In genomic region chr15:102235371-102236027, GRCm38 (mm10) we compare ENCODE assay signal across 8 mouse cellular contexts. TPM values are rescaled to one million over a fixed set of nuclear protein-coding genes. Genes with fewer than 3 reads are reported as not detected.
DNase-seq lines count a peak whose midpoint lies in the region; ATAC-seq and TF ChIP-seq lines count a peak whose summit lies in the region.

No protein-coding gene starts in this region.

- WGBS in heart, embryonic 13.5 days: 25% methylated on average over 21 of the region's 21 CpGs
- 29% methylated on average over 21 of the region's 21 CpGs for WGBS in liver, embryonic 11.5 days
- WGBS in stomach, postnatal 0 days: 14% methylated on average over 20 of the region's 21 CpGs

- H3K27me3 ChIP-seq in CH12.LX (replicated peaks): peaks cover 6% of the 10 kb centered on the region
- peaks cover 28% of the 10 kb centered on the region for H3K27me3 ChIP-seq in heart, embryonic 13.5 days (replicated peaks)
- peaks cover 3% of the 10 kb centered on the region; the same call in 1 of the 2 replicates for H3K27me3 ChIP-seq in liver, embryonic 11.5 days (replicated peaks; ENCODE audit: control insufficient read depth, insufficient read depth, low read length)
- H3K27me3 ChIP-seq in stomach, postnatal 0 days (ENCODE audit: control insufficient read depth, insufficient read depth, low read length): no peaks in the 10 kb centered on the region

- peak overlapping the region; percentile 52 for H3K4me2 ChIP-seq in CH12.LX (ENCODE audit: insufficient read depth, low read depth, poor library complexity, severe bottlenecking)
- peak overlapping the region; percentile 48 for H3K4me2 ChIP-seq in heart, embryonic 13.5 days
- H3K4me2 ChIP-seq in liver, embryonic 11.5 days: peak overlapping the region; percentile 50
- H3K4me2 ChIP-seq in stomach, postnatal 0 days (replicated peaks; ENCODE audit: low read depth): peak overlapping the region; percentile 37

- H3K4me3 ChIP-seq in CH12.LX (replicated peaks in 1 of 3; ENCODE audit: low read depth in 2 of 3, low read length in 2 of 3, poor library complexity in 1 of 3): peak overlapping the region; percentile 34 to 43 (median 41)
- peak overlapping the region; percentile 3 for H3K4me3 ChIP-seq in heart, embryonic 13.5 days
- peak overlapping the region; percentile 14; the same call in 1 of the 2 replicates for H3K4me3 ChIP-seq in liver, embryonic 11.5 days (ENCODE audit: low read depth, low read length)
- peak overlapping the region; percentile 8 for H3K4me3 ChIP-seq in stomach, postnatal 0 days (ENCODE audit: low read depth, low read length)

- peak overlapping the region; percentile 55 for H3K9ac ChIP-seq in CH12.LX (ENCODE audit: insufficient read depth, low read depth)
- H3K9ac ChIP-seq in heart, embryonic 13.5 days: peak overlapping the region; percentile 55; the same call in 1 of the 2 replicates
- H3K9ac ChIP-seq in liver, embryonic 11.5 days (ENCODE audit: low read depth, low read length): 0 out of 2 replicates have a peak overlapping the region, but pooled peaks have one; percentile 32
- H3K9ac ChIP-seq in stomach, postnatal 0 days (ENCODE audit: low read length): peak overlapping the region; percentile 31; the same call in 1 of the 2 replicates

- H3K9me3 ChIP-seq in CH12.LX (replicated peaks; ENCODE audit: low read length): no peaks in the 10 kb centered on the region
- H3K9me3 ChIP-seq in heart, embryonic 13.5 days: no peaks in the 10 kb centered on the region
- H3K9me3 ChIP-seq in liver, embryonic 11.5 days (ENCODE audit: control insufficient read depth, low read length): no peaks in the 10 kb centered on the region
- no peaks in the 10 kb centered on the region for H3K9me3 ChIP-seq in stomach, postnatal 0 days (ENCODE audit: control insufficient read depth, low read length)

- no peaks in the 10 kb centered on the region for H3K79me2 ChIP-seq in CH12.LX (replicated peaks; ENCODE audit: control insufficient read depth, extremely low read depth, insufficient read depth, poor library complexity, severe bottlenecking)

- ATAC-seq in heart, embryonic 13.5 days (ENCODE audit: extremely low read depth, insufficient number of reproducible peaks, low FRiP score, low TSS enrichment): no peak
- ATAC-seq in liver, embryonic 11.5 days (replicated peaks; ENCODE audit: low FRiP score): no peak
- ATAC-seq in stomach, postnatal 0 days (ENCODE audit: low FRiP score, low TSS enrichment): peak; percentile 77
- ATAC-seq in megakaryocyte-erythroid progenitor cell, adult 5-6 weeks (replicated peaks; ENCODE audit: low FRiP score, low TSS enrichment, poor library complexity, severe bottlenecking): no peak

- 0 out of 2 replicates have a peak, but pooled peaks have one; percentile 32 for TF ChIP-seq POLR2A in CH12.LX (IDR thresholded peaks at IDR 0.05; ENCODE audit: low read depth, low read length)

- peaks cover 41 to 69% of the 10 kb centered on the region in 2 experiments for H3K4me1 ChIP-seq in CH12.LX (ENCODE audit: control insufficient read depth in 1 of 2, insufficient read depth in 2 of 2)
- peaks cover 18% of the 10 kb centered on the region for H3K4me1 ChIP-seq in heart, embryonic 13.5 days
- peaks cover 44% of the 10 kb centered on the region for H3K4me1 ChIP-seq in liver, embryonic 11.5 days (replicated peaks; ENCODE audit: control insufficient read depth, insufficient read depth, low read length)
- no peaks in the 10 kb centered on the region for H3K4me1 ChIP-seq in stomach, postnatal 0 days (replicated peaks; ENCODE audit: control insufficient read depth, insufficient read depth)

- intact Hi-C loops in left cerebral cortex, postnatal 25 days (cut with DNase I): no loop called here

- TF ChIP-seq CTCF in CH12.LX (conservative IDR thresholded peaks at IDR 0.05 in 1 of 2, IDR thresholded peaks at IDR 0.05 in 1 of 2; ENCODE audit: low read depth in 2 of 2, low read length in 2 of 2): 0 out of 4 replicates have a peak, but pooled peaks of 1 of the 2 experiments have one; percentile 2
- peak; percentile 44 for TF ChIP-seq CTCF in stomach, postnatal 0 days (IDR thresholded peaks at IDR 0.05; ENCODE audit: low read depth)

- in situ Hi-C loops in CH12.LX (cut with MboI; ENCODE audit: low pct_ligation_motif_present, low pct_unique_long_range_greater_than_20kb, low sequenced_read_pairs): loop anchor here (5.0 kb wide), 2 partner anchors 52 to 82 kb away; no protein-coding TSS in a partner anchor

- TF ChIP-seq EP300 in CH12.LX (IDR thresholded peaks at IDR 0.05; ENCODE audit: low read length): no peak
- TF ChIP-seq EP300 in stomach, postnatal 0 days (optimal IDR thresholded peaks at IDR 0.05): peak; percentile 81

- no peaks in the 10 kb centered on the region for H3K36me3 ChIP-seq in CH12.LX (replicated peaks in 1 of 2; ENCODE audit: control insufficient read depth in 1 of 2, insufficient read depth in 1 of 2, low read length in 1 of 2)
- peaks cover 21% of the 10 kb centered on the region for H3K36me3 ChIP-seq in heart, embryonic 13.5 days
- no peaks in the 10 kb centered on the region for H3K36me3 ChIP-seq in liver, embryonic 11.5 days (ENCODE audit: control insufficient read depth, insufficient read depth, low read length)
- peaks cover 6% of the 10 kb centered on the region; the same call in 1 of the 2 replicates for H3K36me3 ChIP-seq in stomach, postnatal 0 days (ENCODE audit: control insufficient read depth, insufficient read depth, low read length)

- no peak for TF ChIP-seq RAD21 in CH12.LX (IDR thresholded peaks at IDR 0.05; ENCODE audit: low read depth, low read length)

- dilution Hi-C loops in CH12.LX (cut with MboI; ENCODE audit: extremely low pct_ligation_motif_present, extremely low pct_unique_long_range_greater_than_20kb, low sequenced_read_pairs): no loop called here

- peak; percentile 46 for DNase-seq in embryo, embryonic 11 days
- DNase-seq in embryo, embryonic 10 days (ENCODE audit: low spot score): no peak
- peak; percentile 43 for DNase-seq in CH12.LX (ENCODE audit: extremely low read depth)
- DNase-seq in liver, embryonic 11.5 days (ENCODE audit: low spot score): no peak
- DNase-seq in stomach, postnatal 0 days (ENCODE audit: low spot score): peak; percentile 80
- no peak for DNase-seq in left cerebral cortex, postnatal 25 days (ENCODE audit: low spot score in 2 of 2)

- no peak overlapping the region; the same call in 1 of the 2 replicates for H3K27ac ChIP-seq in CH12.LX (ENCODE audit: insufficient read depth, low read depth)
- H3K27ac ChIP-seq in heart, embryonic 13.5 days (replicated peaks): no peak overlapping the region
- H3K27ac ChIP-seq in liver, embryonic 11.5 days (ENCODE audit: low read depth, low read length): no peak overlapping the region
- peak overlapping the region; percentile 69 for H3K27ac ChIP-seq in stomach, postnatal 0 days (replicated peaks)

RNA-seq across cellular contexts. Expression of gene Itgb7, which starts 3.8 kb away (rescaled TPM):
- total RNA-seq in CH12.LX (2012; rRNA removed): 10.1 and 17.7 TPM in 2 replicates
- 1.8 and 3.7 TPM in 2 replicates for total RNA-seq in CH12.LX (2014; rRNA removed)
- polyA plus RNA-seq in CH12.LX (2012; ENCODE audit: insufficient read length, low read depth): 2.8 and 4.2 TPM in 2 replicates
- polyA plus RNA-seq in heart, embryonic 13.5 days (2015; fragmentation: Nextera tagmentation; extraction: Ambion mirVana): 0.46 and 0.78 TPM in 2 replicates
- polyA plus RNA-seq in liver, embryonic 11.5 days (2014; fragmentation: Nextera tagmentation; extraction: Ambion mirVana): 3.9 and 4.1 TPM in 2 replicates
- polyA plus RNA-seq in stomach, postnatal 0 days (2015; fragmentation: Nextera tagmentation; extraction: Ambion mirVana): 1.2 TPM in 2 replicates
- 1 to 10 TPM; 1.0 to 1.7 TPM for total RNA-seq in left cerebral cortex, postnatal 25 days (2021)
- total RNA-seq in megakaryocyte-erythroid progenitor cell, adult 5-6 weeks (2014; fragmentation: Nextera tagmentation): 13.1 and 17.0 TPM in 2 replicates
- total RNA-seq in megakaryocyte-erythroid progenitor cell, adult 5-6 weeks (2017): 47.2 and 51.0 TPM in 2 replicates

RNA-seq across cellular contexts. Expression of gene Rarg, which starts 21.8 kb away (rescaled TPM):
- 0.64 and 0.76 TPM in 2 replicates for total RNA-seq in CH12.LX (2012; rRNA removed)
- 0.17 and 0.32 TPM in 2 replicates for total RNA-seq in CH12.LX (2014; rRNA removed)
- polyA plus RNA-seq in CH12.LX (2012; ENCODE audit: insufficient read length, low read depth): 0.63 and 0.76 TPM in 2 replicates
- polyA plus RNA-seq in heart, embryonic 13.5 days (2015; fragmentation: Nextera tagmentation; extraction: Ambion mirVana): 9.0 and 9.1 TPM in 2 replicates
- 11.1 and 11.5 TPM in 2 replicates for polyA plus RNA-seq in liver, embryonic 11.5 days (2014; fragmentation: Nextera tagmentation; extraction: Ambion mirVana)
- 27.2 and 34.6 TPM in 2 replicates for polyA plus RNA-seq in stomach, postnatal 0 days (2015; fragmentation: Nextera tagmentation; extraction: Ambion mirVana)
- 10 to 100 TPM; 12.7 to 15.4 TPM for total RNA-seq in left cerebral cortex, postnatal 25 days (2021)
- 0.61 and 1.8 TPM in 2 replicates for total RNA-seq in megakaryocyte-erythroid progenitor cell, adult 5-6 weeks (2014; fragmentation: Nextera tagmentation)
- total RNA-seq in megakaryocyte-erythroid progenitor cell, adult 5-6 weeks (2017): 1.6 and 6.7 TPM in 2 replicates

RNA-seq across cellular contexts. Expression of gene Csad, which starts 31.0 kb away (rescaled TPM):
- total RNA-seq in CH12.LX (2012; rRNA removed) (2.8 and 4.7 TPM in 2 replicates), CH12.LX (2014; rRNA removed) (3.6 and 3.7 TPM in 2 replicates)
- 3.8 and 4.2 TPM in 2 replicates for polyA plus RNA-seq in CH12.LX (2012; ENCODE audit: insufficient read length, low read depth)
- polyA plus RNA-seq in heart, embryonic 13.5 days (2015; fragmentation: Nextera tagmentation; extraction: Ambion mirVana): 33.4 and 41.6 TPM in 2 replicates
- polyA plus RNA-seq in liver, embryonic 11.5 days (2014; fragmentation: Nextera tagmentation; extraction: Ambion mirVana): 33.3 and 35.1 TPM in 2 replicates
- polyA plus RNA-seq in stomach, postnatal 0 days (2015; fragmentation: Nextera tagmentation; extraction: Ambion mirVana): 32.1 and 39.4 TPM in 2 replicates
- 10 to 100 TPM; 28.4 to 32.1 TPM for total RNA-seq in left cerebral cortex, postnatal 25 days (2021)
- total RNA-seq in megakaryocyte-erythroid progenitor cell, adult 5-6 weeks (2014; fragmentation: Nextera tagmentation): 9.6 and 21.4 TPM in 2 replicates
- total RNA-seq in megakaryocyte-erythroid progenitor cell, adult 5-6 weeks (2017): 11.4 and 33.8 TPM in 2 replicates

RNA-seq across cellular contexts. Expression of gene Zfp740, which starts 32.5 kb away (rescaled TPM):
- total RNA-seq in CH12.LX (2012; rRNA removed) (30.5 and 32.1 TPM in 2 replicates), CH12.LX (2014; rRNA removed) (46.1 and 51.9 TPM in 2 replicates)
- 37.4 and 38.7 TPM in 2 replicates for polyA plus RNA-seq in CH12.LX (2012; ENCODE audit: insufficient read length, low read depth)
- polyA plus RNA-seq in heart, embryonic 13.5 days (2015; fragmentation: Nextera tagmentation; extraction: Ambion mirVana): 30.3 and 31.7 TPM in 2 replicates
- 38.1 and 38.3 TPM in 2 replicates for polyA plus RNA-seq in liver, embryonic 11.5 days (2014; fragmentation: Nextera tagmentation; extraction: Ambion mirVana)
- 19.9 and 20.2 TPM in 2 replicates for polyA plus RNA-seq in stomach, postnatal 0 days (2015; fragmentation: Nextera tagmentation; extraction: Ambion mirVana)
- total RNA-seq in left cerebral cortex, postnatal 25 days (2021): 10 to 100 TPM; 58.5 to 64.9 TPM
- total RNA-seq in megakaryocyte-erythroid progenitor cell, adult 5-6 weeks (2014; fragmentation: Nextera tagmentation): 39.8 and 65.3 TPM in 2 replicates
- total RNA-seq in megakaryocyte-erythroid progenitor cell, adult 5-6 weeks (2017): 33.0 and 39.0 TPM in 2 replicates

RNA-seq across cellular contexts. Expression of gene Gm9918, which starts 34.9 kb away (rescaled TPM):
- total RNA-seq in CH12.LX (2012; rRNA removed): not detected in 2 replicates
- total RNA-seq in CH12.LX (2014; rRNA removed): not detected in 2 replicates
- not detected in 2 replicates for polyA plus RNA-seq in CH12.LX (2012; ENCODE audit: insufficient read length, low read depth)
- not detected in 2 replicates for polyA plus RNA-seq in heart, embryonic 13.5 days (2015; fragmentation: Nextera tagmentation; extraction: Ambion mirVana)
- 0.13 TPM in 1 of 2 replicates, not detected in the other for polyA plus RNA-seq in liver, embryonic 11.5 days (2014; fragmentation: Nextera tagmentation; extraction: Ambion mirVana)
- polyA plus RNA-seq in stomach, postnatal 0 days (2015; fragmentation: Nextera tagmentation; extraction: Ambion mirVana): 0.10 and 0.12 TPM in 2 replicates
- not detected for total RNA-seq in left cerebral cortex, postnatal 25 days (2021)
- total RNA-seq in megakaryocyte-erythroid progenitor cell, adult 5-6 weeks (2014; fragmentation: Nextera tagmentation): not detected in 2 replicates
- not detected in 2 replicates for total RNA-seq in megakaryocyte-erythroid progenitor cell, adult 5-6 weeks (2017)

Comparison
In these comparisons a context has a peak if more than half of its experiments do, and no peak if none do; other contexts are left out.
1. DNase-seq: peak in embryo, embryonic 11 days (single experiment), CH12.LX (single experiment) and stomach, postnatal 0 days (single experiment); none in embryo, embryonic 10 days (single experiment), liver, embryonic 11.5 days (single experiment) and left cerebral cortex, postnatal 25 days (0 of 2).
2. Peak in every context shown above with its lines, with median percentiles within 50 percentile points of each other: H3K4me2 ChIP-seq, H3K4me3 ChIP-seq and H3K9ac ChIP-seq.